Mouse (Mus musculus) forebrain, embryonic 15.5 days (tissue): ENCODE measurements at regions not wholly inside any gene's neighbourhood (a gene's known extent, or its start where the extent isn't known, plus 50 kb on each side); places are given as distances from the start of the nearest gene placed in this dataset.

ENCODE experiments used
- ATAC-seq: fragments of 200-750 bp; cut with Nextera tagmentation; replicated peaks from 2 replicates; pipeline ENCODE4 v1.8.0; 2017; ENCODE audit warnings: mild to moderate bottlenecking, moderate TSS enrichment, moderate library complexity
- H3K27ac ChIP-seq: fragments of 300-500 bp; sonication (generic); replicated peaks from 2 replicates; pipeline ENCODE4 v1.5.1; 2015; ENCODE audit warnings: mild to moderate bottlenecking, inconsistent platforms
- H3K27me3 ChIP-seq: fragments of 300-500 bp; sonication (generic); 2 replicates; pipeline ENCODE4 v1.6.1; 2015; ENCODE audit warnings: inconsistent platforms
- H3K36me3 ChIP-seq: fragments of 300-500 bp; sonication (generic); 2 replicates; pipeline ENCODE4 v1.6.1; 2015; ENCODE audit warnings: mild to moderate bottlenecking, inconsistent platforms
- H3K4me1 ChIP-seq: fragments of 300-500 bp; sonication (generic); 2 replicates; pipeline ENCODE4 v1.6.1; 2015; ENCODE audit warnings: inconsistent platforms
- H3K4me2 ChIP-seq: fragments of 300-500 bp; sonication (generic); replicated peaks from 2 replicates; pipeline ENCODE4 v1.6.1; 2015; ENCODE audit warnings: mild to moderate bottlenecking, inconsistent platforms
- H3K4me3 ChIP-seq: fragments of 300-500 bp; sonication (generic); 2 replicates; pipeline ENCODE4 v1.5.1; 2015; ENCODE audit warnings: mild to moderate bottlenecking, inconsistent platforms
- H3K9ac ChIP-seq: fragments of 300-500 bp; sonication (generic); replicated peaks from 2 replicates; pipeline ENCODE4 v1.6.1; 2015; ENCODE audit warnings: mild to moderate bottlenecking, inconsistent platforms
- H3K9me3 ChIP-seq: fragments of 300-500 bp; sonication (generic); 2 replicates; pipeline ENCODE4 v1.6.1; 2016; ENCODE audit warnings: inconsistent platforms
- WGBS: fragments of 180-500 bp; shearing (Covaris S2); methylation state at CpG from one replicate; pipeline ENCODE4 v1.1.7; 2015; ENCODE audit warnings: mixed read lengths; 5-methylcytosine and 5-hydroxymethylcytosine counted together

DNA sequence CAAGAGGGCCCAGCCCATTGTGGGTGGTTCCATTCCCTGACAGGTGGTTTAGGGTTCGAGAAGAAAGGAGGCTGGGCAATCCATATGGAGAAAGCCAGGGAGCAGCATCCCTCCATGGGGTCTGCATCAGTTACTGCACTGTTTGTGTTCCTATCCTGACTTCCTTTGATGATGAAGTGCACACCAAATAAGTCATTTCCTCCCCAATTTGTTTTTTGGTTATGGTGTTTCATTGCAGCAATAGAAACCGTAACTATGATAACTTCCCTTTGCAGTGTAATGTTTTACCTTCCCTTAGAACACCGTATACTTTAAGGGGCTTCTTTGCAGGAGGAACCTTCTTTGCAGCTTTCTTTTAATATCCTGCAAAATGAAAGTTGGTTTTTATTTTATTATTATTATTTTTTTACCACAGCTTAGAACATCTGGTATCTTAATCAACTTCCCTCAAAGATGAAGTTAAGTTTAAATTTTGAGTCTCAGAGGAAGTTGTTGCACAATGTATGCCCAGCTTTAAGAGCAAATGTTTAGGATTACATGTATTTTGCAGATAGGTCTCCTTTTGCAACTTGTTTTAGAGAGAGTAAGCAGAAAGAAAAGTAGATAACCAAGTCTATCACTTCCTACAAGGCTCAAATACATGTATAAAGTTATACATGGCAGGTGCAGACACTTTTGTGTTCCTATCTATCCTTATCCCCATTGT lies 1059.1 kb downstream of the Diaph2 start:
- 83% methylated on average over 3 of the region's 3 CpGs for WGBS
- H3K4me3 ChIP-seq: no peak overlapping the region
- no peak overlapping the region for H3K27ac ChIP-seq
- H3K4me2 ChIP-seq: no peak overlapping the region
- no peak overlapping the region for H3K9ac ChIP-seq
- no peaks in the 10 kb centered on the region for H3K9me3 ChIP-seq
- no peaks in the 10 kb centered on the region for H3K27me3 ChIP-seq
- ATAC-seq: no peak
- H3K36me3 ChIP-seq: no peaks in the 10 kb centered on the region
- no peaks in the 10 kb centered on the region for H3K4me1 ChIP-seq

DNA sequence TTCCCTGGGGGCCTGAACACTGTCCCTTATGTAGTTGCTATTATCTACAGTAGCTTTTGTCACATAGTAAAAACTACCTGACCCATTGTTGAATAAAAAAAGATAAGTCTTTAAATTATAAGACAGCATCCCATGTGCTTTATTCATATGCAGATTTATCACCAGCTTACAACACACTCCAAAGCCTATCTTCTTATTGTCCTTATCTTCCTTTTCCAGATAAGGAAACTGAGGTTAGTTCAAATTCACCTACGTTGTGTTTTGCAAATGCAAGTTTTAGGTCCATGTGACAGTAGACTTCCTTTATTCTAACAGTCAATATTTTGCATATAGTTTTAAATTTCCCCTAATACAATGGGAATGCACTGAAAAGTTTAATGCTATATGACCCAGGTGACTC lies 1069.4 kb downstream of the Diaph2 start:
- no peak overlapping the region for H3K4me2 ChIP-seq
- H3K27ac ChIP-seq: no peak overlapping the region
- H3K36me3 ChIP-seq: no peaks in the 10 kb centered on the region
- H3K9me3 ChIP-seq: no peaks in the 10 kb centered on the region
- no peaks in the 10 kb centered on the region for H3K4me1 ChIP-seq
- no peaks in the 10 kb centered on the region for H3K27me3 ChIP-seq
- no peak overlapping the region for H3K4me3 ChIP-seq
- 81% methylated on average over 1 of the region's 1 CpGs for WGBS
- no peak overlapping the region for H3K9ac ChIP-seq
- no peak for ATAC-seq

GRCm38 (mm10) chrX:130819707-130820106 lies 1070.2 kb downstream of the Diaph2 start:
- Histone ChIP-seq H3K4me2 (no peak overlapping the region), H3K4me3 (no peak overlapping the region), H3K36me3 (no peaks in the 10 kb centered on the region), H3K4me1 (no peaks in the 10 kb centered on the region), H3K27ac (no peak overlapping the region), H3K9me3 (no peaks in the 10 kb centered on the region), H3K9ac (no peak overlapping the region), H3K27me3 (no peaks in the 10 kb centered on the region)
- WGBS: 68% methylated on average over 1 of the region's 1 CpGs
- ATAC-seq: 0 out of 2 replicates have a peak, but pooled peaks have one; percentile 23

DNA sequence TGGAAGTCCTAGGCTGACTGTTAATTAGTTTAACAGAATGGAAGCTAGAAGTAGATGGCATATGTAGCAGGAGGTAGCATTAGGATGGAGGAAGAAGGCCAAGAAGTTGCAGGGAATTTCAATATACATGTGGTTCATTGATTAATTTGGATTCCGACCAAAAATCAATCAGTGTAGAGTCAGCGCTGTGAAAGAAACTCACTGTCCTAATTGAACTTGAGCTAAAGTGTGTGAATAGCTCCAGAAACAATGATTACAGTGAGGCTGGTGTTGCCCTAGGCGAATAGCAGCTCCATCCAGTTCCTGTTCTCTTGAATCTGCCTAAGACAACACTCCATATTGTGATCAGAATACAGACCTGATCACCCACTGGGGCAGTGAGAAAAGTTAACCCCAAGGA lies 1070.6 kb downstream of the Diaph2 start:
- no peak overlapping the region for H3K9ac ChIP-seq
- WGBS: 46% methylated on average over 3 of the region's 3 CpGs
- H3K36me3 ChIP-seq: no peaks in the 10 kb centered on the region
- H3K4me3 ChIP-seq: no peak overlapping the region
- no peaks in the 10 kb centered on the region for H3K9me3 ChIP-seq
- H3K4me2 ChIP-seq: no peak overlapping the region
- no peak overlapping the region for H3K27ac ChIP-seq
- ATAC-seq: peak; percentile 97
- no peaks in the 10 kb centered on the region for H3K4me1 ChIP-seq
- H3K27me3 ChIP-seq: no peaks in the 10 kb centered on the region

GRCm38 (mm10) chrX:130823943-130824342 lies 1074.4 kb downstream of the Diaph2 start:
- ATAC-seq: no peak
- no peaks in the 10 kb centered on the region for H3K4me1 ChIP-seq
- H3K4me2 ChIP-seq: no peak overlapping the region
- no peaks in the 10 kb centered on the region for H3K36me3 ChIP-seq
- no peak overlapping the region for H3K9ac ChIP-seq
- H3K4me3 ChIP-seq: no peak overlapping the region
- no peaks in the 10 kb centered on the region for H3K9me3 ChIP-seq
- no peak overlapping the region for H3K27ac ChIP-seq
- H3K27me3 ChIP-seq: no peaks in the 10 kb centered on the region
- WGBS: 95% methylated on average over 2 of the region's 2 CpGs

DNA sequence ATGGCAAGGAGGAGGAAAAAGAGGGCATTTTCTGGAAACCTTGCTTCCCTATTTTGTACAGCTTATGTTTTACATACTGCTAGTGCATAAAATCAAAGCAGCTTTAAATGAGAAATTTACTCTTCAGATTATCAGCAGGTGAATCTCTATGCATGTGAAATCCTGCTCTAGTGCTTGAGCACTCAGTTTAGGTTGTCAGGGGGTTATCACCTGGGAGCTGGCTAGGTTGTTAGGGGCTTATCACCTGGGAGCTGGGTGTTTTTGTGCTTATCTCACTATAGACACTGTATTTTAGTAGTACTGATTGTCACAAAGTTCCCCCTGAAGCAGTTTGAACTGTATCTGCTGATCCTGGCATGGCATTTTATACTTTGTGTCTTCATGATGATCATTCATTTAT lies 1086.3 kb downstream of the Diaph2 start:
- no peak overlapping the region for H3K4me3 ChIP-seq
- no peaks in the 10 kb centered on the region for H3K4me1 ChIP-seq
- no peak overlapping the region for H3K4me2 ChIP-seq
- no peak overlapping the region for H3K9ac ChIP-seq
- H3K27me3 ChIP-seq: no peaks in the 10 kb centered on the region
- H3K27ac ChIP-seq: no peak overlapping the region
- H3K9me3 ChIP-seq: no peaks in the 10 kb centered on the region
- no peak for ATAC-seq
- H3K36me3 ChIP-seq: no peaks in the 10 kb centered on the region

GRCm38 (mm10) chrX:130843141-130843540 lies 1093.6 kb downstream of the Diaph2 start:
- H3K9ac ChIP-seq: no peak overlapping the region
- H3K4me2 ChIP-seq: no peak overlapping the region
- no peak overlapping the region for H3K27ac ChIP-seq
- H3K36me3 ChIP-seq: no peaks in the 10 kb centered on the region
- ATAC-seq: 0 out of 2 replicates have a peak, but pooled peaks have one; percentile 23
- 78% methylated on average over 3 of the region's 3 CpGs for WGBS
- H3K27me3 ChIP-seq: no peaks in the 10 kb centered on the region
- H3K4me1 ChIP-seq: no peaks in the 10 kb centered on the region
- no peaks in the 10 kb centered on the region for H3K9me3 ChIP-seq
- no peak overlapping the region for H3K4me3 ChIP-seq

DNA sequence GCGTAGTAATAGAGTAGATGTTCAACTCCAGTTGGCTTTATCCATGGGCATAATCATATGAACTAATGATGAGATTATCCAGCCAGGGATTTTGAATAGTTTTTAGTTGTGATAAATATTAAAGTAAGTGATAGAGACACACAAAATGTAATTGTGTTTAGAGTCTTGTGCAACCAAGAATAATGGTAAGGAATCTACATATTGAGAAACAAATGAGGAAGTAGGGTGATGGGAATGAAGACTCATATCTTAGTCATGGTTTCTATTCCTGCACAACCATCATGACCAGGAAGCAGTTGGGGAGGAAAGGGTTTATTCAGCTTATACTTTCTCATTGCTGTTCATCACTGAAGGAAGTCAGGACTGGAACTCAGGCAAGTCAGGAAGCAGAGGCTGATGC lies 1117.0 kb downstream of the Diaph2 start:
- H3K27ac ChIP-seq: no peak overlapping the region
- no peak overlapping the region for H3K9ac ChIP-seq
- no peak overlapping the region for H3K4me3 ChIP-seq
- no peaks in the 10 kb centered on the region for H3K4me1 ChIP-seq
- no peaks in the 10 kb centered on the region for H3K36me3 ChIP-seq
- no peaks in the 10 kb centered on the region for H3K9me3 ChIP-seq
- H3K27me3 ChIP-seq: no peaks in the 10 kb centered on the region
- no peak overlapping the region for H3K4me2 ChIP-seq
- no peak for ATAC-seq
- 89% methylated on average over 1 of the region's 1 CpGs for WGBS

DNA sequence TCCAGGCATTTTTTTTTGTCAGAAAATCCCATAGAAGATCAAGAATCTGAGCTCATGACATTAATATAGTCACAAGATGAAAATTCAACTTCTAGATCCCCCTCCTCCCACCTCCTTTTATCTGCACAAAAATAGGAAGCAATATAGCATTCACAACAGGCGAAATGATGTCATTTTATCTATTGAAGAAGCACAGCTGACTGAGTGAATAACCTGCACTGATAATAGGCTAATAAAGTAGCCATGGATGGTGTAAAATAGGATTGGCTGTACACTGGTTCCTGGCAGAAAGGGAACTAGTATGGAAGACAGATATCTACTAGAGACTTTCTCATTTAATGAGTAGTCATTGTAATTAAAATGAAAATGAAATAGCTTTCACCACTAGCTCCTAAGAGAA lies 1124.6 kb downstream of the Diaph2 start:
- no peak overlapping the region for H3K27ac ChIP-seq
- 38% methylated on average over 1 of the region's 1 CpGs for WGBS
- H3K9me3 ChIP-seq: no peaks in the 10 kb centered on the region
- no peak overlapping the region for H3K9ac ChIP-seq
- no peaks in the 10 kb centered on the region for H3K4me1 ChIP-seq
- H3K27me3 ChIP-seq: no peaks in the 10 kb centered on the region
- ATAC-seq: no peak
- no peaks in the 10 kb centered on the region for H3K36me3 ChIP-seq
- H3K4me3 ChIP-seq: no peak overlapping the region
- H3K4me2 ChIP-seq: no peak overlapping the region

- H3K27ac ChIP-seq: no peak overlapping the region
- ATAC-seq: no peak
- H3K9ac ChIP-seq: no peak overlapping the region
- no peaks in the 10 kb centered on the region for H3K27me3 ChIP-seq
- no peaks in the 10 kb centered on the region for H3K4me1 ChIP-seq
- H3K4me3 ChIP-seq: no peak overlapping the region
- H3K4me2 ChIP-seq: no peak overlapping the region
- H3K36me3 ChIP-seq: no peaks in the 10 kb centered on the region
- 29% methylated on average over 3 of the region's 3 CpGs for WGBS
- H3K9me3 ChIP-seq: no peaks in the 10 kb centered on the region
These were observed 1125.7 kb downstream of the Diaph2 start for GRCm38 (mm10) chrX:130875289-130875688.

- H3K4me3 ChIP-seq: no peak overlapping the region
- no peaks in the 10 kb centered on the region for H3K9me3 ChIP-seq
- no peak overlapping the region for H3K4me2 ChIP-seq
- H3K4me1 ChIP-seq: no peaks in the 10 kb centered on the region
- no peak overlapping the region for H3K27ac ChIP-seq
- H3K27me3 ChIP-seq: no peaks in the 10 kb centered on the region
- WGBS: 89% methylated on average over 4 of the region's 4 CpGs
- ATAC-seq: no peak
- H3K36me3 ChIP-seq: no peaks in the 10 kb centered on the region
- H3K9ac ChIP-seq: no peak overlapping the region
These were observed 1126.6 kb downstream of the Diaph2 start for GRCm38 (mm10) chrX:130876120-130876519.
